Mouse (Mus musculus): ENCODE results near the gene Lancl3. TPM values are rescaled to one million over a fixed set of nuclear protein-coding genes. Genes with fewer than 3 reads are reported as not detected.
"Not testable (repeated sequence)": the region's sequence is repeated elsewhere in the genome, so short reads cannot be mapped to it uniquely, and the experiment has no call there.

Gene Lancl3
- polyA plus RNA-seq, 1 experiment from 2014 or later: 0.13 TPM

- Histone ChIP-seq H3K36me3 (replicated peaks; ENCODE audit: insufficient read depth, low read length) (no peaks in the 10 kb centered on the region), H3K27ac (ENCODE audit: low read depth) (peak within 1 kb of the TSS; percentile 82), H3K4me2 (ENCODE audit: low read depth, low read length) (peak within 1 kb of the TSS; percentile 69), H3K9me3 (ENCODE audit: low read length) (no peaks in the 10 kb centered on the region), H3K4me3 (ENCODE audit: low read depth, low read length) (peak within 1 kb of the TSS; percentile 66), H3K27me3 (ENCODE audit: insufficient read depth, low read length) (no peaks in the 10 kb centered on the region), H3K9ac (replicated peaks) (peak within 1 kb of the TSS; percentile 82), H3K4me1 (ENCODE audit: insufficient read depth) (0 out of 2 replicates have a peak, but pooled peaks cover 3% of the 10 kb centered on the region)
- TF ChIP-seq EP300 (IDR thresholded peaks at IDR 0.05; ENCODE audit: low read depth) (no peak), CTCF (IDR thresholded peaks at IDR 0.05; ENCODE audit: low read depth) (no peak)
- 5% methylated on average over 31 of the region's 94 CpGs for WGBS (ENCODE audit: insufficient replicate concordance)
- DNase-seq (peak; percentile 84), ATAC-seq (peak; percentile 88)
These were observed 73.0 kb downstream of the Lancl3 start, which contains the start of gene Xk for GRCm38 (mm10) chrX:9272460-9273361. TSS of gene Xk (plus strand) at chrX:9272756.

GRCm38 (mm10) chrX:9273377-9274002, 73.8 kb downstream of the Lancl3 start:
- no peaks in the 10 kb centered on the region for H3K9me3 ChIP-seq (ENCODE audit: low read length)
- TF ChIP-seq EP300 (IDR thresholded peaks at IDR 0.05; ENCODE audit: low read depth): no peak
- no peak for TF ChIP-seq CTCF (IDR thresholded peaks at IDR 0.05; ENCODE audit: low read depth)
- H3K4me2 ChIP-seq (ENCODE audit: low read depth, low read length): peak overlapping the region; percentile 69
- H3K27me3 ChIP-seq (ENCODE audit: insufficient read depth, low read length): no peaks in the 10 kb centered on the region
- H3K36me3 ChIP-seq (replicated peaks; ENCODE audit: insufficient read depth, low read length): no peaks in the 10 kb centered on the region
- DNase-seq (no peak), ATAC-seq (no peak)
- 0 out of 2 replicates have a peak, but pooled peaks cover 3% of the 10 kb centered on the region for H3K4me1 ChIP-seq (ENCODE audit: insufficient read depth)
- peak overlapping the region; percentile 82 for H3K9ac ChIP-seq (replicated peaks)
- WGBS (ENCODE audit: insufficient replicate concordance): 45% methylated on average over 12 of the region's 12 CpGs
- H3K27ac ChIP-seq (ENCODE audit: low read depth): peak overlapping the region; percentile 82
- peak overlapping the region; percentile 66 for H3K4me3 ChIP-seq (ENCODE audit: low read depth, low read length)

GRCm38 (mm10) chrX:9274321-9274720, 74.6 kb downstream of the Lancl3 start:
- WGBS (ENCODE audit: insufficient replicate concordance): 67% methylated on average over 8 of the region's 8 CpGs
- Histone ChIP-seq H3K9ac (replicated peaks) (peak overlapping the region; percentile 41), H3K36me3 (replicated peaks; ENCODE audit: insufficient read depth, low read length) (no peaks in the 10 kb centered on the region), H3K4me2 (ENCODE audit: low read depth, low read length) (peak overlapping the region; percentile 69), H3K4me1 (ENCODE audit: insufficient read depth) (0 out of 2 replicates have a peak, but pooled peaks cover 3% of the 10 kb centered on the region), H3K9me3 (ENCODE audit: low read length) (no peaks in the 10 kb centered on the region), H3K4me3 (ENCODE audit: low read depth, low read length) (peak overlapping the region; percentile 66), H3K27ac (ENCODE audit: low read depth) (peak overlapping the region; percentile 49; the same call in 1 of the 2 replicates), H3K27me3 (ENCODE audit: insufficient read depth, low read length) (no peaks in the 10 kb centered on the region)
- DNase-seq (peak; percentile 18), ATAC-seq (no peak)
- TF ChIP-seq EP300 (IDR thresholded peaks at IDR 0.05; ENCODE audit: low read depth) (no peak), CTCF (IDR thresholded peaks at IDR 0.05; ENCODE audit: low read depth) (no peak)

GRCm38 (mm10) chrX:9283464-9283863, 83.8 kb downstream of the Lancl3 start, which contains the start of gene H2al1m:
TSS of gene H2al1m (plus strand) at chrX:9283764.
- H3K27ac ChIP-seq (ENCODE audit: low read depth): not testable (repeated sequence)

GRCm38 (mm10) chrX:9293140-9293829, 93.6 kb downstream of the Lancl3 start:
- WGBS (ENCODE audit: insufficient replicate concordance): 68% methylated on average over 3 of the region's 4 CpGs
- ATAC-seq; H3K27ac ChIP-seq (ENCODE audit: low read depth): not testable (repeated sequence)

More at GRCm38 (mm10) chrX:9283464-9283863, 83.8 kb downstream of the Lancl3 start, which contains the start of gene H2al1m:
- H3K4me1 ChIP-seq (ENCODE audit: insufficient read depth); ATAC-seq; H3K36me3 ChIP-seq (replicated peaks; ENCODE audit: insufficient read depth, low read length); DNase-seq; H3K9ac ChIP-seq (replicated peaks); H3K27me3 ChIP-seq (ENCODE audit: insufficient read depth, low read length); H3K9me3 ChIP-seq (ENCODE audit: low read length); H3K4me2 ChIP-seq (ENCODE audit: low read depth, low read length); H3K4me3 ChIP-seq (ENCODE audit: low read depth, low read length): not testable (repeated sequence)
- WGBS (ENCODE audit: insufficient replicate concordance): no CpG with 5 or more reads among the region's 1 CpGs

More at GRCm38 (mm10) chrX:9293140-9293829, 93.6 kb downstream of the Lancl3 start:
- H3K36me3 ChIP-seq (replicated peaks; ENCODE audit: insufficient read depth, low read length); H3K27me3 ChIP-seq (ENCODE audit: insufficient read depth, low read length); H3K9me3 ChIP-seq (ENCODE audit: low read length); DNase-seq; H3K4me2 ChIP-seq (ENCODE audit: low read depth, low read length); H3K4me3 ChIP-seq (ENCODE audit: low read depth, low read length); H3K4me1 ChIP-seq (ENCODE audit: insufficient read depth); H3K9ac ChIP-seq (replicated peaks): not testable (repeated sequence)
